Mouse (Mus musculus) T-helper 2 cell (primary cell): ENCODE data around the gene Zfp354a.
"Not testable (repeated sequence)": the region's sequence is repeated elsewhere in the genome, so short reads cannot be mapped to it uniquely, and the experiment has no call there.

Experiments
- in situ Hi-C: fragments of 300-600 bp; cut with MboI, MseI; formaldehyde crosslinking; loops from one replicate; pipeline ENCODE4 v1.15.1; 2025; ENCODE audit warnings: high pct_unique_total_duplicates

The Zfp354a gene

DNA sequence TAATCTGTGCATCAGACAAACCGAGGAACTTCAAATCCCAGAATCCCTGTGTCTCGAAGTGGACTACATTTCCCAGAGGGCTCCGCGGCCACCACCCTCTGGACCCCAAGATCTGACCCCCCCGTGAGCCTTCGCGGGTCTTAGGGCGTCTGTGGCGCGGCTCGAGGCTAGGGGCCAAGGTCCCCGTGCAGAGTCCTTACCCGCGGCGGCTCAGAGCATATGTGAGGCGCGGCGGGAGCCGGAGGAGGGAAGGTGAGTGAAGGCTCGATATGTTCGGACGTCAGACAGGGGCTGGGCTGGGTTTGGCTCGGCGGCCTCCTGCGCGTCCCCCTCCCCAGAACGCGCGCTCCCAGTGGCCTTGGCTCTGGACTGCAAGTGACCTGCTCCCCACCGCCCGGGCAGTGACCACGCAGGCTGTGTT lies at the start of gene Zfp354a:
TSS of gene Zfp354a (plus strand) at position 107 of the 421 bp plus-strand sequence.
- in situ Hi-C loops: no loop called here

DNA sequence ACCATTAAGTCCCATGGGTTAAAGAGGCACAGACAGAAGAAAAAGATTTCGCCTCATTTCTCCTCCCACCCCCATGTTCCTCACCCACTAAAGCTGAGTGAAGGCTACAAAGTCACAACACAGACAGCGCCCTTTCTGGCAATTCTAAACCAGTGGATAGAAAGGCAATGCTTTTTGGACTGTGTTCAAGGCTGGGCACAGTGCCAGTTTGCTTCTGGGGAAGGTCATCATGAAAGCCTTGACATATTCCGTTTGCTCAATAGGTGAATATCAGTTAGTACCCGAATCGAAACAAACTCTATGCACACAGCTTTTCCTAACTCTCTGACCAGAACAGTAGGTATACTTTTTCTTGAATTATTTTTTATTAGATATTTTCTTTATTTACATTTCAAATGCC lies 47.2 kb upstream of the Zfp354a start:
- in situ Hi-C loops: no loop called here

DNA sequence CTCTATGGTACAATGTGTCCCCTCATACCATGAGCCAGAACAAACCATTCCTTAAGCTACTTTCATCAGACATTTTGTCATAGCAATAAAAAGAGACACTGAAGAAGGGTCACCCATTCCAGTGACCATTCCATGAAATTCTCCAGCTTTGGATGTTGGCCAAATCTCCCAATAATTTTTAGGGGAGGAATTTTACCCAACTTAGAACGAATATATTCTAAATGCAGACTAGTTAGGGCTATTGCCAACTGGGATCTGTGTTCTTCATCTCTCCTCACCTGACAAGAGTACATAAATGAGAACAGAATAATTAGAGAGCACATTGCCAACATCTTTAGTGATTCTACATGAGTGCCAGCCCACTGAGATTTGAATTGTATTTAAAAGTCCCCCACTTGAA lies 45.1 kb upstream of the Zfp354a start, which contains the start of gene Olfr54:
TSS of gene Olfr54 (plus strand) at position 301 of the 400 bp plus-strand sequence.
- in situ Hi-C loops: no loop called here

DNA sequence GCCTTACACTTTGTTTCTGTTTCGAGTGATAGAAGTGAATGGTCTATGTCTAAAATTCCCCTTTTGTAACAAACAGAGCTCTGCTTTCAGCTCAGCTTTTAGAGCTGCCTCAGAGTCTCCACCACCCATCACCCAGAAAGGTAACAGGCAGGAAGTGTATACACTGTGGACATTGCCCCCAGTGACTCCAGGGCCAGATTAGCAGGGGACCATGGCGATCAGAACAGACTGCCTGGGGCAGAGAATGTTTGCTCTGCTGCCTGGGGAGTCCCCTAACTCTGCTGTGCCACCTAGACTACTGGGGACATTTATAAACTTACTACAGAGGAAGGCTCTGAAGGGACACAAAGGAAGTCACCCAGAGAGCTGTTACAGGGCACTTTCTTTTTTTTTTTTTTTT lies 42.7 kb upstream of the Zfp354a start:
- in situ Hi-C loops: no loop called here

DNA sequence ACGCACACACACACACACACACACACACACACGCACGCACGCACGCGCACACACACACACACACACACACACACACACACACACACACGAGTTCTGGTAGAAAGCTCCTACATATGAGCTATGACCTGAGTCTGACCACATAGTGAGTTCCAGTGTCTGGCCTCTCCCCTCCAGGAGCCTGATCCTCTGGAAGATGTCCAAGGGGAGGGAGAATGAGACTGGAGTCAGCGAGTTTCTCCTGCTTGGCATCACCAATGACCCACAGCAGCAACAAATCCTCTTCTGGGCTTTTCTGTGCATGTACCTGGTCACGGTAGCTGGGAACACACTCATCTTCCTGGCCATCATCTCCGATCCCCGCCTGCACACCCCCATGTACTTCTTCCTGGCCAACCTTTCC lies 32.2 kb upstream of the Zfp354a start:
- in situ Hi-C loops: not testable (repeated sequence)

DNA sequence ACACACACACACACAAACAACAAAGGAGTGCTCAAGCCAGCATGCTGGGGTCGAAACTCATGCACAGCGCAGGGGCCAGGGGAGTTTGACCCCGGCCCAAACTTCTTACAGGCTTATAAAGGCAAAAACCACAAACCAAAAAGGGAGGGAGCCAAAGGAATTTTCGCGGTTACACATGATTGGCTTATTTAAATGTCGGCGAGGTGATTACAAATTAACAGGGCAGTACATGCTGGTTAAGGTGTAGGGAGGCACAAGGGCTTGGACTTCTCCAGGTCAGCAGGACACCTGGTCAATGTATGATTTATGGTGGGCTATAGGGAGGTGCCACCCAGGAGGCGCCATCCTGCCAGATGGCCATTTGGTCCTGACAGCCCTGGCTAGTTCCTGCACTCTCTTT lies 29.7 kb upstream of the Zfp354a start:
- in situ Hi-C loops: not testable (repeated sequence)

DNA sequence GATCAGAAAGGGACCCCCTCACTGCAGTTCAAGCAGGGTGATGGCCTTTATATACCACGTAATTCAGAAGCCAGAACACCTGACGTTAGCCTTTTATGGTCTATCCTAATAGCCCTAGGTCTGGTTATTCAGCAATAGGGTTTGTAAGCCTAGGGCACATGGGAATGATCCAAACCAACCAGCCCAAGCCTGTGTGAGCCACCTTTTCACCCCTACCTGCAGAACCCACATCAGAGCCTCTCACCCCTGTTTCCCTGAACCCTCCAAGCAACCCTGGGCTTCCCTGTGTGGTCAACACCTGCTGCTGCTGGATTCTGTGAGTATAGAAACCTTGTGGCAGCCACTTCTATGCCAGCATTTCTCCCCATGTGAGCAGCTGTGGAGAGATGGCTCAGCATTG lies 28.8 kb upstream of the Zfp354a start:
- in situ Hi-C loops: loop anchor here (5.0 kb wide), 1 partner anchor 88 kb away; the partner anchor contains the start of gene 4933414I15Rik

DNA sequence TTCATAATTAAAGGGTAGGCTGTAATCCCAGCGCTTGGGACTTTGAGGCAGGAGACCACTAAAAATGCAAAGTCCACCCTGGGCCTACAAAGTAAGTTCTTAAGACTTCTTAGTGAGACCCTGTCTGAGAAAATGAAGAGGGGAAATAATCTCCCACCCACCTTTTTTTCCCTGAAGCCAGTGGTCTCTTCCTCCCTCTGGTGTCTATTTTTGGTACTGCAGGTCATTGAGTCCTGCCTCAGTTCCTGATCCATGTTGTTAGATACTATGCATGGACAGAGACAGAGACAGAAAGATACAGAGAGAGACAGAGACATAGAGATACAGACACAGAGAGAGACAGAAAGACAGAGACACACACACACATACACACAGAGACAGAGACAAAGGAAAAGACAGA lies 26.2 kb upstream of the Zfp354a start:
- in situ Hi-C loops: loop anchor here (5.0 kb wide), 1 partner anchor 91 kb away; the partner anchor contains the start of gene 4933414I15Rik

DNA sequence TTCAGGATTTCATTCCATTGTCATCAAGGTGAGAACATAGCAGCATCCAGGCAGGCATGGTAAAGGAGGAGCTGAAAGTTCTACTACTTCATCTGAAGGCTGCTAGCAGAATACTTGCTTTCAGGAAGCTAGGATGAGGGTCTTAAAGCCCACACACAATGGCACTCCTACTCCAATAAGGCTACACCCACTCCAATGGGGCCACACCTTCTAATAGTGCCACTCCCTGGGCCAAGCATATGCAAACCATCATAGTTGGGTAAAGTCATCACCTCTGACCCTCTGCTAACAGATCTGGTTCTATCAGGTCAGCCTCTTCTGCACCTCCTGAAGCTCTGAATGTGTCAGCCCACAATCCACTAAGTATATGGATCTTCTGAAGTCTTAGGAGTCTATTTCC lies 24.9 kb upstream of the Zfp354a start:
- in situ Hi-C loops: loop anchor here (5.0 kb wide), 1 partner anchor 92 kb away; the partner anchor contains the start of gene 4933414I15Rik

DNA sequence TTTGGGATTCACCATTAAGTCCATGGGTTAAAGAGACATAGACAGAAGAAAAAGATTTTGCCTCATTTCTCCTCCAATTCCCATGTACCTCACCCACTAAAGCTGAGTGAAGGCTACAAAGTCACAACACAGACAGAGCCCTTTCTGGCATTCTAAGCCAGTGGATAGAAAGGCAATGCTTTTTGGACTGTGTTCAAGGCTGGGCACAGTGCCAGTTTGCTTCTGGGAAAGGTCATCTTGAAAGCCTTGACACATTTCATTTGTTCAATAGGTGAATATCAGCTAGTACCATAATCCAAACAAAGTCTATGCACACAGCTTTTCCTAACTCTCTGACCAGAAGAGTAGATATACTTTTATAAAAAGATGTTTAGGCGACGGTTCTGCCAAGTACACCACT lies 23.1 kb upstream of the Zfp354a start:
- in situ Hi-C loops: no loop called here

DNA sequence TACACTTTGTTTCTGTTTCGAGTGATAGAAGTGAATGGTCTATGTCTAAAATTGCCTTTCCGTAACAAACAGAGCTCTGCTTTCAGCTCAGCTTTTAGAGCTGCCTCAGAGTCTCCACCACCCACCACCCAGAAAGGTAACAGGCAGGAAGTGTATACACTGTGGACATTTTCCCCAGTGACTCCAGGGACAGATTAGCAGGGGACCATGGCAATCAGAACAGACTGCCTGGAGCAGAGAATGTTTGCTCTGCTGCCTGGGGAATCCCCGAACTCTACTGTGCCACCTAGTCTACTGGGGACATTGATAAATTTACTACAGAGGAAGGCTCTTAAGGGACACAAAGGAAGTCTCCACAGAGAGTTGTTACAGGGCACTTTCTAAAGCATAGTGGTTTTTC lies 14.3 kb upstream of the Zfp354a start:
- in situ Hi-C loops: not testable (repeated sequence)

DNA sequence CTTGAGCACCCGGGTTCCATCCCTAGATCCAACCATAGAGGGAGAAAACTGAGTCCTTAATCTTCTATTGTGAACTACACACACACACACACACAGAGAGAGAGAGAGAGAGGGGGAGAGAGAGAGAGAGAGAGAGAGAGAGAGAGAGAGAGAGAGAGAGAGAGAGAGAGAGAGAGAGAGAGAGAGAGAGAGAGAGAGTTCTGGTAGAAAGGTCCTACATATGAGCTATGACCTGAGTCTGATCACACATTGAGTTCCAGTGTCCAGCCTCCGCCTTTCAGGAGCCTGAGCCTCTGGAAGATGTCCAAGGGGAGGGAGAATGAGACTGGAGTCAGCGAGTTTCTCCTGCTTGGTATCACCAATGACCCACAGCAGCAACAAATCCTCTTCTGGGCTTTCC lies 11.2 kb upstream of the Zfp354a start, which contains the start of gene Olfr1375:
TSS of gene Olfr1375 (plus strand) at position 301 of the 400 bp plus-strand sequence.
- in situ Hi-C loops: not testable (repeated sequence)

DNA sequence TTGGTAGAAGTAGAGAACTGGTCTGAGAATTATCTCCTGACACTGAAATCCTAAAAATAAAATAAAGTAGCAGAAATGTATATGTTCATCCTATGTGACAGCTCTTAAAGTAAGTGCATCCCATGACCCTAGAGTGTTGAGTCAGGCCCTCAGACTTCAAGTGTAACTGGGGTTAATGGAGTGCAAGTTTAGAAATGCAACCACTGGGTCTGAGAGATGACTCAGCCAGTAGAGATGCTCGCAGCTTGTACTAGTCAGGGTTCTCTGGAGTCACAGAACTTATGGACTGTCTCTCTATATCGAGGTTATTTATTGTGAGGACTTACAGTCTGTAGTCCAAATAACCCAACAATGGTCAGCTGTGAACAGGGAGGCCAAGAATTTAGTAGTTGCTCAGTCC lies 7.4 kb upstream of the Zfp354a start:
- in situ Hi-C loops: no loop called here

DNA sequence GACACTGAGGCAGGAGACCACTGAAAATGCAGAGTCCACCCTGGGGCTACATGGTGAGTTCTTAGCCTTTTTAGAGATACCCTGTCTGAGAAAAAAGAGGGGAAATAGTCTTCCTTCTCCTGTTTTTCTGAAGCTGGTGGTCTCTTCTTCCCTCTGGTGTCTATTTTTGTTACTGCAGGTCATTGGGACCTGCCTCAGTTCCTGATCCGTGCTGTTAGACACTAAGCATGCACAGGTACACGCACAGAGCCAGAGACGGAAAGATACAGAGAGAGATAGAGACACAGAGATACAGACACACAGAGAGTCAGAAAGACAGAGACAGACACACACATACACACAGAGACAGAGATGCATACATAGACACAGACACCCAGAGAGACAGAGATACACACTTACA lies 5.8 kb upstream of the Zfp354a start:
- in situ Hi-C loops: no loop called here

DNA sequence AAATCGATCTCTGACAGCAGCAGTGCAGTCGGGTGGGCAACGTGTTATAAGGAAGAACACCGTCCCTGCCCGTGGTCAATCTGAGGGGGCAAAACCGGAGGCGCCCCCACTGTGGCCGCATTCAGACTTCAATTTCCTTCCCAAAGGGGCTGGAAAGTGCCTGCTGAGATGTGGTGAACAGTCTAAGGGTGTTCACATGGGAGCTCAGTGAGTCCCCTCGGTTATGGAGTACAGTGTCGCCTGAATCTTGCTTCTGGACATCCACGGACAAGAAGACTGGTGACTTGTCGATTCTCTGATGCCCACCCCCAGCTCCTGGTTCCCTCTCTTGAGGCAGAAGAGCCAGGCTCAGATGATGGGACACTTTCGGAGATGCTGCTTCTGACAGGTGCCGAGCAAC lies 583 bp downstream of the Zfp354a start:
- in situ Hi-C loops: no loop called here

DNA sequence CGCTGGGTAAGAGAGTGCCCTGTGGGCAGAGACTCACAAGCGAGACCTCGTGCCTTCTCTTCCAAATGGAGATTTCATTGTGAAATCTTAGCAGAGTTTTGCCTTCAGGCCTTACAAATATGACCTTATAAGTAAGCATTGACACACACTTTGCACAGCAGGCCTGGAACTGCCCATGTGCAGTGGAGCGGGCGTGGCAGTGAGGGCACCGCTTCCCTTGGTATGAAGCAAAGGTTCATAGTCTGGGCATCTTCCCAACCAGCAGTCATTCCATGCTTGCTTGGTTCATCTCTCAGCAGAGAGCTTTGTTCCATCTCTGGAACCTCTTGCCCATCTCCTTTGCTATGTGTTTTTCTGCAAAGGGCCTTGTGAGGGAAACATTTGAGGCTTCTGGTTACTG lies 1.9 kb downstream of the Zfp354a start:
- in situ Hi-C loops: no loop called here

DNA sequence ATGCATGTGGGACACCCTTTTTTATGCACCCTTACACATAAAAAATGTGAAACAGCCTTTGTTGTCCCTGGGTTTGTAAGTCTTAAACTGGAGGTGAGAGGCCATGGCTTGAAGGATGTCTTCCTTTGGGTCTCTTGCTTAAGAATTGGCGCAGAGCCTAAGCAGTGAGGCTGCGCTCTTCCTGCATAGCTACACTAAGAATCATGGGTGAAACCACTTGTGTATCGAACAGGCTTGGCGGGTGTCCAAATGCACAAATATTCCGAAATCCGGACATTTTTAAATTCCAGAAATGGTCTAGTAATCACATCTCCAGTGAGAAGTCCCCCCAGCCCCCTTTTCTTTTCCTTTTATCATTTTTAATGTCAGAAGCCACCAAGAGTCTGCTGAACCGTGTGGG lies 4.2 kb downstream of the Zfp354a start:
- in situ Hi-C loops: no loop called here

DNA sequence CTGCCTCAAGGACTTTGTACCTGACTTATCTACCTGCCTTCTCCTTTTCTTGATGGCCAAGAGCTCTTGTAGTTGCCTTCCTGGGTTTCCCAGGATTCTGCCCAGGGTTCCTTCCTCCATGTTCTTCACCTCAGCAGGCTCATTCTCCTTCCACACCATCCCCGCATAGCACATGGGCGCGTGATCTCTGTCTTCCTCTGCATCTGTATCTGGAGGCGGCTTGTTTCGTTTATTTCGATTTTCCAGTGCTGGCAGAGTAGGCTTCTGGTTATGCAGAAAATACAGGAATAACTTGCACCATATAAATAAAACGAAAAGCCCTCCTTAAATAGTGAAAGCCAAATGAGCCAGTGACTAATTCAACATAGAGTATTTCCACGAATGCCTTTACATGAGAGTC lies 4.8 kb downstream of the Zfp354a start:
- in situ Hi-C loops: no loop called here

DNA sequence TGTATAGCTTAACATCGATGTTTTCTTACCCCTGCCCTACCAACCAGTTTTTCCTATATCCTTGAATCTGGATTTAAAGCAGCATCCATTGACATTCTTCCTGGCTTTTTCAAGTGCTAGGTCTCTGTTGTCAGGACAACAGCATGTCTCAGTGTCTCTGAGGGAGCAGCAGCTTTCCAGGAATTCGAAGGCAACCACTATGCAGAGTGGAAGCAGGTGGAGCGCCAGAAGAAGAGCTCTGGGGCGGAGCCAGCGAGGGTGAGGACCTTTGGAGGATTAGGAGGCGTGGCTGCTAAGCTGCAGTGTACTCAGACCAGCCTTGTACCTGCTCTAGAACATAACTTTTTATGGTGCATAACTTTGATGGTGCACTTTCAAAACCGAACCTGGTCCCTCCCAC lies 25.5 kb downstream of the Zfp354a start:
- in situ Hi-C loops: no loop called here

DNA sequence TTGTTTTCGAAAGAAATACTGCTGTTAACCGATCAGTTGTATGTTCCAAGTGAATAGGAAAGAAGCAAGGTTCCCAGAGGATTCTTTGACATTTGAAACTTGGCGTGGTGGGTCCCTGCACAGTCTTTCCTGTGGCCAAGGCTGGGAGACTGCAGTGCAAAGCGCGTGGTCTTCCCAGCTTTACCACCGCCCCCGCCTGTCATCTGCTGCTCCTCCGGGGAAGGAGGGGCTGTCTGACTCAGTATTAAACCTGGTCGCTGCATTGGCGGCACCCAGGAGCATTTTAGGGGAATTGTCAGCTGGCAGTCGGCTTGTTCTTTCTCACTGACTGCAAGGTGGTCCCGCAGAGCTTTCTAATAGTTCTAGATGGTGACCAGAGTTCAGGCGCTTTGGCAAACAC lies 26.2 kb downstream of the Zfp354a start:
- in situ Hi-C loops: no loop called here

DNA sequence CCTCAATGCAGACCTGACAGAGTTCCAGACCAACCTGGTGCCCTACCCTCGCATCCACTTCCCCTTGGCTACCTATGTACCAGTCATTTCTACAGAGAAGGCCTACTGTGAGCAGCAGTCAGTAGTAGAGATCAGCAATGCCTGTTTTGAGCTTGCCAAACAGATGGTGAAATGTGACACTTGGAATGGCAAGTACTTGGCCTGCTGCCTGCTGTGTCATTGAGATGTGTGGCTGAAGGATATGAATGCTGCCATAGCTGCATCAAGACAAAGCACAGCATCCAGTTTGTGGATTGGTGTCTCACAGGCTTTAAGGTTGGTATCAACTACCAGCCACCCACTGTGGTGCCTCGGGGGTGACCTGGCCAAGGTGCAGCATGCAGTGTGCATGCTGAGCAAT lies 48.2 kb downstream of the Zfp354a start:
- in situ Hi-C loops: no loop called here

DNA sequence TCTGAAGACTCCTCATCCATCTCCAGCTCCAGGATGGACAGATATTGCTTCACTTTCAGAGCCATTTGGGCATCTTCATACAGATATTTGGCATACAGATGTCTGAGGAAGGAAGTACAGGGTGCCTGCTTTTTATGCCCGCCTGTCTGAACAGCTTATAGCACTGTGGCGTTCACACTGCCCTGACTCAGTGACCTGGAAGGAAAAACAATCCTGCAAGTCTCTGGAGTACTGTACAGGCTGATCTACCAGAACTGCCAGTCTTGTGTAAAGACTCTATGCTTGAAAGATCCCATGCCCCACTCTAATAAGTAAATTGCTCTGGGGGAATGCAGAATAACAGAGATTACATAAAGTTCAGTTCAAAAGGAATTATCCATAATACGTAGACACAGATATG lies 51.6 kb downstream of the Zfp354a start:
- in situ Hi-C loops: no loop called here
